Mouse (Mus musculus): ENCODE data around the gene Mipep.

The Mipep gene

DNA sequence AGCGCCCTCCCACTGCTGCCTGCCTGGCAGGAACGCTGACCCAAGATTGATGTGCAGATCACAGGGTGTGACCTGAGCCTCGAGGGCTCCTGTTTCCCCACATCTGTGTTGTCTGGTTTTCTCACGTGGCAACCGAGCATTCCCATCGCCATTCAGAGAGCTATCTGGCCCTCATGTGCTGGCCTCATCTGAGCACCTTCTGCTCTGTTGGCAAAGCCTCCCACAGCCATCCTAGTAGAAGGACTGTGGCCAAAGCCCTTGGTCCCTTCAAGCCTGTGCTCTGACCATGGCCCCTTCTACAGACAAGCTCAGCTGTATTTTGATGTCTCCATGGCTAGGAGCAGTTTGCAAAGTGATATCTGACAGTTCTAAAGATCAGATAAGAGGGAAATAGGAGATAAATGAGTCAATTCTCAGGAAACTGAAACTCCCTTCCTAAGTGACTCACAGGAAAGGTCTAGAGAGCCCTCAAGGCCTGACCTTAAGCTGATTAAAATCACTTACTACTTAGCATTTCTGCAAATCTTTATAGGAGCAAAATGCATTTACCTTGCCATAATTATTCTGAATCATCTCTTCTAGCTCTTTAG is 101.1 kb downstream of the Mipep start:
- no peak for DNase-seq

DNA sequence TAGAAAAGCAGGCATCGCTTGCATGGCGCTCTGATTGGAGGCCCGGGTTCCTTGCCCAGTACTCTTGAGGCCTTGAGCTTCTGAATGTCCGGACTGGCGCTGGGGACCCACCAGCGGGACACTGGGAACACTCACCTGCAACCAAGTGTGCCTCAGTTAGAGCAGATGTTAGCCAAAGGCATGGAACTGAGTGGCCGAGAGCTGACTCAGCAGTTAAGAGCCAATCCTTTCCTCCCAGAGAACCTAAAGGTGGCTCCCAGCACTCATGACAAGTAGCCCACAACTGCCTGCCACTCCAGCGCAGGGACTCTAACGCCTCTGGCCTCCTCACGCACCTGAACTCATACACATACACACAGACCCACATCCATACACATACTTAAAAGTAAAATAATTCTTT is 109.5 kb downstream of the Mipep start:
- DNase-seq, result no peak

DNA sequence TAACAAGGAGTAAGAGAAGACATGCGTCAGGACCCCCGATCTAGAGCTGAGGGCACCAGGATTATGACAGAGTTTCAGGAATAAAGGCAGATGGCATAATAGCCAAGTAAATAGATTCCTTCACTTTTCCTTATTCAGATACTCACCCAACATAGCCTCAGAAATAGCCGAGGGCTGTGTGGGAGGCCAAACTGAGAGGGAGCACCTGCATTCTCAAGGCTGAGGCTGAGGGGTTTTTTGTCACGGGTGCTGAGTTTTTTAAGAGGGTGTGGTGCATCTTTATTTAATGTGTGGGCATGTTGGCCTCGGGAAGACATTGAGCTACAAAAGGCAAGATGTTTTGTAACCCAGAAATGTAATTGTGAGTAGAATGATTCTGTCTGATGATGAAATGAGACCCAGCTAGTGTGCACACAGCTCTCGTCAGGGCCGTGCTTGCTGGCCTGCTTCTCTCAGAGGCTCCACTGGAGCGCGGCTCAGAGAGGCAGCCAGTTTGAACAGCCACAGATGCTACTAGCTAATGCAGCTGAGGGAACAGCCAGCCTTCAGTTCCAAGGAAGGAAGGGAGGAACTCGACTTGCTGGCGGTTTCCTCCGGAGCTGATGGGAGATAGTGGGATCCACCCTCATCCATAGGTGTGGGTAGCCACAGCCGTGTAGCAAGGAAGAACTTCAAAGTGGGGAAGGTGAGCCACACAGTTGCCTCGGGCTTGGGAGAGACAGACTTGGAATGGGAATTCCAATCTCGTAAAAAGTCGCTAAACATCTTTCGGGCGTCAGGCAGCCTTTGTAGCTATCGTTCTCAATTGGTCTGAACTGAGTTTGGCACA is 111.0 kb downstream of the Mipep start:
- DNase-seq, result peak in 1 of 2 experiments; percentile 58

DNA sequence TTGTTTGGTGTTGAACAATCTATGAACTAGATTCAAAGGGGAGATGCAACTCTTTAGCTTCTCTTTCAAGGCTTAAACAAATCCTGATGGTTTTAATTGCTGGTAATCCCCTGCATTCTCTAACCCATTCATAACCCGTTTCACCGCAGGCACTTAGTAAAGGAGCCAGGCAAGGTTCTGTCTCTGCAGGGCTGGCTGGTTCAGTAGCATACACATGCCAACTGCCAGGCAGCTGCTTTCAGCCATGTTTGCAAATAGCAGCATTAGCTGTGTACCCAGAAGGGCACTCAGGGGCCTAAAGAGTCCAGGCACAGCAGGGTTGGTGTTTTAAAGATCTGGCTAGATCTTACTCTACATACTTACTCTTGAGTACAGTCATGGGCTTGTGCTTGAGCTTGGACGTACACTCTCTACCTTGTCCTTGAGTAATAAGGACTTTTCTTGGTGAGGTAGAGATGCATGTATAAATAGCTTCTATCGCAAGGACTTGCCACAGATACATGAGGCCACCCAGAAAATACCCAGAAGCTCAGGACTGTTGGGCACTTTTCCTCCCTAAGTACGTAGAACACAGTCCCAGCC is 113.8 kb downstream of the Mipep start:
- DNase-seq, result no peak

DNA sequence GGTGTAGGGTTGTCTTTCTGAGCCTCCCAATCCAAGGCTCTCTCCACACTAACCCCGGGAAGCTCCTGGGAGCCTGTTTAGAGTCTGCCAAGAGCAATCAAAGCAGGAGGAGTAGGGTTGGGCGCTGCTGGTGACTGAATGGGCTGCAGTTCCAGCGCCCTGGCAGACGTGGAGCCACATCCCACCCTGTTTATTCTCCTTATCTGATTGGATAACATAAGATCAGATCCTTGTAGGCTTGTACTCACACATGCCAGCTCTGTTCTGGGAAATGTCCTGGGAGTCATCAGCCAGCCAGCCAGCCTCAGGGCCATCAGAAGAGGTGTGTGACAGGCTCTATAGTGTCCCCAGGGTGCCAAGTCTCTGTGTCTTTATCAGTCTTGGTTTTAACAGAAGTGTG is 120.1 kb downstream of the Mipep start:
- DNase-seq, result peak in 1 of 2 experiments; percentile 48

DNA sequence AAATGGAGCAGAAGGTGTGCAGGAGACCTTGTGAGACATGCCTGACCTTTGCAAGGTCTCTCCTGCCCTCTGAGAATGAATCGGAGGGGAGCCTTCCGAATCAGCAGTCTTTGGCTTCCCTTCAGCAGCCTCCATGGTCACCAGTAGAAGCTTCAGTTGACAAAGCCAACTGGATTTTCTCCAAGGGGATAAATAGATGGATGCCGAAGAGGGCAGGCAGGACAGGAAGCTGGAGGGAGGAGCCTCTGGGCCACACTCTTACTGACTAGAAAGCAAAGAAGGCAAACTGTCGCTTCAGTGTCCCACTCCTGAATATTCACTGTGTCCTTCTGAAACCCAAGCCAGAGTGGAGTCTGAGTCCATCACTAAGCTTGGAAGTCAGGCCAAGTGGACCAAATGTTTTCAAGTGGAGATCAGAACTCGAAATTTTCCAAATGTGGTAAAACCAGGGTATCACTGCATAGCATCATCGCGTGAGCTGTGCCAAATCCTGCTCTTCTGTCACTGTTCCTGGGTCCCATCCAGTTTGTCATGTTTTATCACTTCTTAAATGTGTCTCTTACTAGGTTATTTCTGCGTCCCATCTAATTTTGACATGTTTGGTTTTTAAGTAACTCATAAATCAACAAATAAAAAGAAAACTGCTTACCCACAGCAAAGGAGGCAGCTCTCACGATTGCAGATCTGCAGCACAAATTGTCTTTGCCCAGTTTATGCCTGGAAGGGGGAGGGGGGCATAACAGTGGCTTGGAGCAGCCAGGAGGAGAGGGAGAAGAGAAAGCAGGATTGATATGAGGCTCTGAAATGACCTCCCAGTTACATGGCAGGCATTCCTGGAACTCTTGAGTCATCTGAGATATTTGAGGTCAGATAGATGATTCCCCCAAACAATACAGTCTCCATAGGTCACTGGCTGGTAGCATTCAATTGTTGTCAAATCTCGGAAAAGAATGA is 122.3 kb downstream of the Mipep start:
- peak; percentile 31 to 57 for DNase-seq

DNA sequence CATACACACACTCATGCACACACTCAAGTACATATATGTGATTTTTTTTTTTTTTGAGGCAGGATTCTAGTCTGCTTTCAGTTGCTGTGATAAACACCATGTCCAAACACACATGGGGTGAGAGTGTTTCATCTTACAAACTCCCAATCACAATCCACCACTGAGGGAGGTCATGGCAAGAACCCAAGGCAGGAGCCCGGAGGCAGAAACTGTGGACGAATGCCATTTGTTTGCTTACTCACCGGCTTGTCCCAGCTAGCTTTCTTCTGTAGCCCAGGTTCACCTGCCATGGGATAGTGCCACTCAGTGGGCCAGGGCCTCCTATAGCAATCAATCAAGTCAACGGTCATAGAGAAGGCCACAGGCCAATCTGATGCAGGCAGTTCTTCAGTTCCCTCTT is 125.0 kb downstream of the Mipep start:
- no peak for DNase-seq

DNA sequence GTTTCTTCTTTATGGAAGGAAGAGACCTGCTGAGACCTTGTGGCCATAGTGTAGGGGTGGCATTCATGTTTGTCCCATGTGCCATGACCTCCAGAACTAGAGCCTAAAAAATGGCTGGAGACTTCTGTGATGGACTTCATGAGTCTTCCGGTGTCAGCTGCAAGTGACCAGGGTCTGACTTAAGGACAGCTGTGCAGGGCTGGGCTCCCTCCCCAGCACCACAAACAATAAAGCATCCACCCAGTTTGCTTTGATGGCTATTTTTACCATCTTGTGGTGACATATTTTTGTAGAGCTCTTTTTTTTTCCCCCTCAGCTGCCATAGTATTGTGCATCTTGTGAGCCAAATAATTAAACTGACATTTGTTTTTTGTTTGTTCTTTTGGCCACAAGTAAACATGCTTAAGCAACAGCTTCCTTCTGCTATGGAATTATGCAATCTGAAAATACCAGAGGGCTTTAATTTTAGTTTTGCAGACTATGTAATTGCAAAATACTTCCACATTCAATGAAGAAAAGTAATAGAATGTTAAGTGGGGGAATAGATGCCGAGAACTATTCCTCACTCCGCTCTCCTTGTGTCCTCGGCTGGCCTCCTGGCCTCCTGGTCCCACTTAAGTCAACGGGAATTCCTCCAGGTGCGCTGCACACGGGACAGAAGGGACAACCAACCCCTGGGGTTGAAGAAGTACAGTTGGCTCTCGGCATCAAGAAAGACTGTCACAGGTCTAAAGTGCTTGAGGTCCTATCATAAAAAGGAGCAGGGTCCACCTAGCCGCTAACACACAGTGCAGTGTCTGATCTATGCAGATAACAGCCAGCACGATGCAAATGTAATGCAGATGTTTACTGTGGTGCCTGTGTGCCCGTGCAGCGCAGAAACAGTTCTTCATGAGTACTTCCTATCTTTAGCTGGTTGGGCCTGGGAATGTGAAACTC is 126.4 kb downstream of the Mipep start:
- DNase-seq, result peak in 1 of 2 experiments; percentile 71

DNA sequence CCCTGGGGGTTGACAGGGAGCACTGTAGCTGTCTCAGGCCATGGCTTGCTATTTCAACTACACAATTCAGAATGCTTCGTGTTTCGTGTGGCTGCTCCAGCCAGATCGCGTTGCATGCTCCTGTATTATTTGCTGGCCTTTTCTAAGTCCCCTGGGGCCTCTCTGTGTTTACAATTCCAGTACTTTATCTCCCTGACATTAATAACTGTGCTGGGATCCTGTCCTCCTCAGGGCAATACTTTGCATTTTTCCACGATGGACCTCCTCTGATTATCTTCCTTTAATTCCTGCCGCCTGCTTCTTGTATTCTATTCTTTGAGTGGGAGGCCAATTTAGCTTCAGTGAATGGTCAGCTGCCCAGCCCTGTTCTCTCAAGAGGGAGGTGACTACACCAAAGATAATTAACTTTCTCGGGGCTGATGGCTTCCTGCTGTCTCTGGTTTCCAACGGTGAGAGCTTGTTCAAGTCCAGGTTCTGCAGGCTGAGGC is 128.7 kb downstream of the Mipep start:
- DNase-seq, result no peak

DNA sequence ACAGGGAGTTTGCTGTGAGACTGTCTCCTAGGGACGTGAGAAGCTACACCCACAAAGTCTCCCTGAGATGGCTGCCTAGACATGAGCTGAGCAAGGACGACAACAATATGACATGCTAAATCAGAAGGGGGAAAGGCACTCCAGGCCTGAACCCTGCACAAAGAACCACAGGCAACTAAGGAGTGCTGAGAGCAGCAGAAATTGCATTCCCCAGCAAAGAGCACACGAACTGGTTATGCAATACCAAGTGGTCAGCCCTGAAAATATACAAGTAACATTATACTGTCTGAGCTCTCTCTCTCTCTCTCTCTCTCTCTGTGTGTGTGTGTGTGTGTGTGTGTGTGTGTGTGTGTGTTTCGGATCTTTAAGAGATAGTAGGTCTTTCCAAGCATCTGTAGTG is 132.3 kb downstream of the Mipep start:
- DNase-seq, result no peak

DNA sequence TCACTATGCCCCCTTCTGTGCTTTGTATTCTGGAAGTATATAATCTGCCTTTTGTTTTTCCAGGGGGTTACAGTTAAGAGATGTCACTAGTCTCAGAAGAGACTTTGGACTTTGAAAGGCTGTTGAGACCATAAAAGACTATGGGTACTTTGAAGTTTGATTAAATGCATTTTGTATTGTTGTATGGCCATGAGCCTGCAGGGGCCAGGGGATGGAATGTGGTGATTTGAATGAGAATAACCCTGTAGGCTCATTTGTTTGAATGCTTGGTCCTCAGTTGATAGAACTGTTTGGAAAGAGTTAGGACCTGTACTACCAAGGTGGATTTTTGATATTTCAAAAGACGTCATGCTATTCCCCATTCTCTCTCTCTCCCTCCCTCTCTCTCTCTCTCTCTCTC is 141.6 kb downstream of the Mipep start:
- no peak for DNase-seq

DNA sequence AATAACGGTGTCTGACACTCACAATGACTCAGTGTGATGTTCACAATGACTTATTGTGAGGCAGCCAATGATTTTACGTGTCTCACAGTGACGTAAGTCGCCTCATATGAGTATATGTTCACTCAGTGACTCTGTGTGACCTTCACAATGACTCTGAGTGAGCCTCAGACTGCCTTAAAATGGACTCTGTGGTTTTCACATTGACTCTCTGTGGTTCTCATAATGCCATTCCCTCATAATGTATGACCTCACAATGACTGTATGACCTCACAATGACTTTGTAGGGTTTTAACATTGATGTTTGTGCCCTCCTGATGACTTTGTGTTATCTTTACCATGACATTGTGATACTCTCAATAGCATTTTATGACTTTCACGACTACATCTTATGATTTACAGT is 151.3 kb downstream of the Mipep start:
- DNase-seq, result no peak

DNA sequence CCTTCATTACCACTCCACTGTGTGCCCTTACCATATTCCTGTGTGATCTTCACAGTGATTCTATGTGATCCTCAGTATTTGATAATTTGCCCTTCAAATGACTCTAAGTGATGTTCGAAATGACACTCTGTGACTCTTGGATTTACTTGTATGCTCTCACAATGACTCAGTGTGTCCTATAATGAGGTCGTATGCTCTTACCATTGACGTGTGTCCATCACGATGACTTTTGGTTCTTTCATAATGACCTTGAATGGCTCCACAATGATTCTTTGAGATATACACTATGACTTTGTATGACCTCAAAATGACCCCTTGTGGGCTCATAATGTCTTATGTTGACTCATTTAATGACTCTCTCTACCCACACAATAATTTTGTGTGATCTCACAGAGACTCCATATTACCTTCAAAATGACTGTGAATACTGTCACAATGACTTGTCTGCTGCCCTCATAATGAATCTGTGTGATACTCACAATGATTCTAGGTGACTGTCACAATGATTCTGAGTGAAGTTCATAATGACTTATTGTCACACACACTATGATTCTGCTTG is 153.2 kb downstream of the Mipep start:
- DNase-seq, result no peak
